Mouse (Mus musculus) kidney, adult 2 months (tissue): ENCODE results near the gene Ilf2. TPM values are rescaled to one million over a fixed set of nuclear protein-coding genes. Genes with fewer than 3 reads are reported as not detected.

Experiments
- DNase-seq: peaks from one replicate; pipeline ENCODE4 v3.0.0; 2021
- H3K27ac ChIP-seq: fragments of 200-500 bp; 2 replicates; pipeline ENCODE4 v1.5.1; 2012; ENCODE audit warnings: low read depth, low read length, control low read depth, inconsistent platforms; ENCODE audit not compliant: insufficient read depth
- H3K27me3 ChIP-seq: fragments of 200-500 bp; replicated peaks from 2 replicates; pipeline ENCODE4 v1.6.1; 2012; ENCODE audit warnings: mild to moderate bottlenecking, moderate library complexity, low read length, inconsistent platforms; ENCODE audit not compliant: control insufficient read depth, insufficient read depth
- H3K36me3 ChIP-seq: fragments of 200-500 bp; 2 replicates; pipeline ENCODE4 v1.6.1; 2012; ENCODE audit warnings: mild to moderate bottlenecking, moderate library complexity, low read length, inconsistent platforms; ENCODE audit not compliant: control insufficient read depth, insufficient read depth
- H3K4me1 ChIP-seq: fragments of 200-500 bp; 2 replicates; pipeline ENCODE4 v1.6.1; 2011; ENCODE audit warnings: low read length; ENCODE audit not compliant: control insufficient read depth, insufficient read depth
- H3K4me3 ChIP-seq: fragments of 200-500 bp; 2 replicates; pipeline ENCODE4 v1.5.1; 2011; ENCODE audit warnings: mild to moderate bottlenecking, low read depth, low read length, control low read depth; ENCODE audit not compliant: insufficient read depth
- CTCF ChIP-seq: fragments of 200-500 bp; conservative IDR thresholded peaks from 2 replicates; pipeline ENCODE4 v1.5.1; 2011; ENCODE audit warnings: low read depth, mild to moderate bottlenecking, control low read depth, low read length, moderate library complexity, mixed read lengths; ENCODE audit not compliant: insufficient read depth, insufficient read length
- POLR2A ChIP-seq: fragments of 200-500 bp; IDR thresholded peaks from one replicate; pipeline ENCODE4 v1.6.1; 2011; ENCODE audit warnings: low read depth, low read length, control low read depth
- WGBS: fragments of 180-500 bp; shearing (Covaris S2); methylation state at CpG from one replicate; pipeline ENCODE4 v1.1.7; 2018; 5-methylcytosine and 5-hydroxymethylcytosine counted together
- polyA plus RNA-seq: library from polyadenylated mRNA; depleted of rRNA; stranded (reverse); fragments of >200 nt; gene quantifications from 2 replicates; pipeline ENCODE4 v1.2.3, GENCODE M21; 2012; rRNA removed

The Ilf2 gene
- polyA plus RNA-seq, 1 experiment = 22.8 TPM

DNA sequence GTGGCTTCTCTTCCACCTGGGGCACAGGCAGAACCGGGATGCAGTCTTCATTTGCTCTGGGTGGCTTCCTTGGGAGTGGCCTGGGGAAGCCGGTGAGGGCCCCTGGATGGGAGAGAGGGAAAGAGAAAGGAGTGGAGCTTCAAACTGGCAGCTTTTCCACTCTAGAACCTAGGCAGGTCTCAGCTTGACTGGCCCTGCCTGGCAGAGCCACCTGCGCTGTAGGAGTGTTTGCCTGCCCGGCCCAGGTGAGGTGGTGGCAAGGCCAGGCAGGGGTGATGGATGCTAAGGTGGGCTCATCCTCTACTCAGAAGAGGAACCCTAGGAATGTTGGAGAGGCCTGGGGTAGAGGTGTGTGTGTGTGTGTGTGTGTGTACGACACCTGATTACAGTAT, 62.0 kb downstream of the Ilf2 start:
- H3K4me3 ChIP-seq = peak overlapping the region; percentile 73
- no peaks in the 10 kb centered on the region for H3K36me3 ChIP-seq
- peak overlapping the region; percentile 96 for H3K27ac ChIP-seq
- DNase-seq = no peak
- TF ChIP-seq POLR2A = no peak
- TF ChIP-seq CTCF = no peak
- no peaks in the 10 kb centered on the region for H3K27me3 ChIP-seq
- 32% methylated on average over 5 of the region's 5 CpGs for WGBS
- peaks cover 8% of the 10 kb centered on the region for H3K4me1 ChIP-seq

Other genes starting within 250 kb of the Ilf2 start
- 60.7 and 74.7 TPM in 2 replicates for gene Jtb, start 244.5 kb upstream of the Ilf2 start, polyA plus RNA-seq
- 1.0 and 1.5 TPM in 2 replicates for gene Creb3l4, start 232.6 kb upstream of the Ilf2 start, polyA plus RNA-seq
- 71.3 and 74.2 TPM in 2 replicates for gene Slc39a1, start 228.0 kb upstream of the Ilf2 start, polyA plus RNA-seq
- 48.2 and 57.6 TPM in 2 replicates for gene Crtc2, start 222.0 kb upstream of the Ilf2 start, polyA plus RNA-seq
- gene Dennd4b, start 210.9 kb upstream of the Ilf2 start, polyA plus RNA-seq = 12.3 and 13.6 TPM in 2 replicates
- gene Gatad2b, start 182.9 kb upstream of the Ilf2 start, polyA plus RNA-seq = 18.5 and 18.6 TPM in 2 replicates
- 12.9 and 16.2 TPM in 2 replicates for gene Slc27a3, start 86.2 kb upstream of the Ilf2 start, polyA plus RNA-seq
- gene Ints3, start 42.5 kb upstream of the Ilf2 start, polyA plus RNA-seq = 22.9 and 23.6 TPM in 2 replicates
- gene Npr1, start 10.3 kb upstream of the Ilf2 start, polyA plus RNA-seq = 51.4 and 55.4 TPM in 2 replicates
- gene Snapin, start 14.9 kb downstream of the Ilf2 start, polyA plus RNA-seq = 20.7 and 25.3 TPM in 2 replicates
- 26.6 and 36.6 TPM in 2 replicates for gene Chtop, start 33.4 kb downstream of the Ilf2 start, polyA plus RNA-seq
- gene S100a1, start 38.3 kb downstream of the Ilf2 start, polyA plus RNA-seq = 625 and 771 TPM in 2 replicates
- gene S100a13, start 38.3 kb downstream of the Ilf2 start, polyA plus RNA-seq = 64.7 and 65.4 TPM in 2 replicates
- gene S100a14, start 50.7 kb downstream of the Ilf2 start, polyA plus RNA-seq = 0.45 and 0.61 TPM in 2 replicates
- gene S100a16, start 61.1 kb downstream of the Ilf2 start, polyA plus RNA-seq = 124 and 140 TPM in 2 replicates
- gene S100a3, start 84.5 kb downstream of the Ilf2 start, polyA plus RNA-seq = 0.23 and 0.34 TPM in 2 replicates
- not detected in 2 replicates for gene S100a2, start 114.1 kb downstream of the Ilf2 start, polyA plus RNA-seq
- gene Gm42674, start 125.8 kb downstream of the Ilf2 start, polyA plus RNA-seq = not detected in 2 replicates
- 10.3 and 16.9 TPM in 2 replicates for gene S100a4, start 127.6 kb downstream of the Ilf2 start, polyA plus RNA-seq
- not detected in 2 replicates for gene S100a5, start 132.4 kb downstream of the Ilf2 start, polyA plus RNA-seq
- gene S100a6, start 136.8 kb downstream of the Ilf2 start, polyA plus RNA-seq = 95.8 and 129 TPM in 2 replicates
- gene S100a7a, start 177.9 kb downstream of the Ilf2 start, polyA plus RNA-seq = 0.11 and 0.27 TPM in 2 replicates
- 0.26 and 1.2 TPM in 2 replicates for gene S100a8, start 192.9 kb downstream of the Ilf2 start, polyA plus RNA-seq
- gene S100a9, start 219.6 kb downstream of the Ilf2 start, polyA plus RNA-seq = 0.39 and 1.4 TPM in 2 replicates